Mouse (Mus musculus) brain, embryonic 14.5 days (tissue): ENCODE results near the gene Lama1.

ENCODE experiments used
- CTCF ChIP-seq: fragments of 200-500 bp; IDR thresholded peaks from 2 replicates; pipeline ENCODE4 v1.5.1; 2012; ENCODE audit warnings: inconsistent platforms, mild to moderate bottlenecking, moderate library complexity, borderline replicate concordance; ENCODE audit not compliant: insufficient read depth, insufficient read length; ENCODE audit errors: extremely low read depth
- POLR2A ChIP-seq: fragments of 200-500 bp; IDR thresholded peaks from 2 replicates; pipeline ENCODE4 v1.6.1; 2012; ENCODE audit warnings: mild to moderate bottlenecking, inconsistent platforms, borderline replicate concordance; ENCODE audit not compliant: poor library complexity, insufficient read depth, insufficient read length, severe bottlenecking; ENCODE audit errors: extremely low read depth

GRCm38 (mm10) chr17:67696694-67697386 is at the start of gene Lama1:
- TF ChIP-seq CTCF (peak; percentile 69), POLR2A (no peak)
